Mouse (Mus musculus): ENCODE results near the gene Nmrk2. TPM values are rescaled to one million over a fixed set of nuclear protein-coding genes. Genes with fewer than 3 reads are reported as not detected.
"Not testable (repeated sequence)": the region's sequence is repeated elsewhere in the genome, so short reads cannot be mapped to it uniquely, and the experiment has no call there.

Nmrk2 gene
- total RNA-seq, 2 experiments from 2014 or later = 0.42 TPM; not detected in 1

- no peak for DNase-seq (ENCODE audit: extremely low spot score in 1 of 2, low spot score in 2 of 2)
- H3K27ac ChIP-seq = no peak overlapping the region
- TF ChIP-seq CTCF (IDR thresholded peaks at IDR 0.05) = no peak
- intact Hi-C loops (cut with DNase I) = no loop called here
- H3K4me3 ChIP-seq = no peak overlapping the region
These were observed 20.9 kb downstream of the Nmrk2 start for GRCm38 (mm10) chr10:81180946-81181345.

DNA sequence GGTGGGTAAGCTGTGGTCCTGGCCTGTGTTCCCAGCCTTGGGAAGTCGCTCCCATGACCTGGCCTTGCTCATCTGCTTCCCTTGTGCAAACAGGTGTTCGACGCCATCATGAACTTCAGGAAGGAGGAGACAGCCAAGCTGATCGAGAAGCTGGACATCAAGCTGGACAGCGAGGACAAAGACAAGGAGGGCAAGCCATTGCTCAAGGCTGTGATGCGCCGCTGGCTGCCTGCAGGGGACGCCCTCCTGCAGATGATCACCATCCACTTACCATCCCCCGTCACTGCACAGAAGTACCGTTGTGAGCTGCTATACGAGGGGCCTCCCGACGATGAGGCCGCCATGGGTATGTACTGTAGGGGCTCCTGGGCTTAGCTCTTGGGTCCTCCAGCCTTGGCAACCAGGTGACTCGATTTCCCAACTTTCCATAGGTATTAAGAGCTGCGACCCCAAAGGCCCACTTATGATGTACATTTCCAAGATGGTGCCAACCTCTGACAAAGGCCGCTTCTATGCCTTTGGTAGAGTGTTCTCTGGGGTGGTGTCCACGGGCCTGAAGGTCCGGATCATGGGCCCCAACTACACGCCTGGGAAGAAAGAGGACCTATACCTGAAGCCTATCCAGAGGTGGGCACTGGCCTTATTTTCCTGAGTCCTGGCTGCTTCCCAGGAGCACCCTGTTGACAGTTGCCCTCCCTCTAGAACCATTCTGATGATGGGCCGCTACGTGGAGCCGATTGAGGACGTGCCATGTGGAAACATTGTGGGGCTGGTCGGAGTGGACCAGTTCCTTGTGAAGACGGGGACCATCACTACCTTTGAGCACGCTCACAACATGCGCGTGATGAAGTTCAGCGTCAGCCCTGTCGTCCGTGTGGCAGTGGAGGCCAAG lies 22.2 kb downstream of the Nmrk2 start:
- no peak; the same call in 1 of the 2 replicates for TF ChIP-seq CTCF (IDR thresholded peaks at IDR 0.05)

DNA sequence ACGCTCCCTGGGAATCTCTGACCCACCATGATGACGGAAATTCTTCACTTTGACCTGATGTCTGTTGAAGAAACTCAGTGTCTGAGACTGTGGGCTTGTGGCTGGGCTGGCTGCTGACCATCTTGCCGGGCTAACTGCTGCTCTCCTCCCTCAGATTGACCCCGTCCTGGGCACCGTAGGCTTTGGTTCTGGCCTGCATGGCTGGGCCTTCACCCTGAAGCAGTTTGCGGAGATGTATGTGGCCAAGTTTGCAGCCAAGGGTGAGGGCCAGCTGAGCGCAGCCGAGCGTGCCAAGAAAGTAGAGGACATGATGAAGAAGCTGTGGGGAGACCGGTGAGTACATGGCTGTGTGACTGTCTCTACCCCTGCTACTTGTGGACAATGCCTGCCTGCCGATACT lies 22.9 kb downstream of the Nmrk2 start:
- intact Hi-C loops (cut with DNase I) = no loop called here
- no peak overlapping the region for H3K4me3 ChIP-seq
- DNase-seq (ENCODE audit: extremely low spot score in 1 of 2, low spot score in 2 of 2) = no peak
- no peak overlapping the region for H3K27ac ChIP-seq
- TF ChIP-seq CTCF (IDR thresholded peaks at IDR 0.05) = no peak

More for the DNA sequence above, 22.2 kb downstream of the Nmrk2 start:
- Histone ChIP-seq H3K4me3 (no peak overlapping the region), H3K27ac (no peak overlapping the region)
- DNase-seq (ENCODE audit: extremely low spot score in 1 of 2, low spot score in 2 of 2) = no peak
- intact Hi-C loops (cut with DNase I) = no loop called here

DNA sequence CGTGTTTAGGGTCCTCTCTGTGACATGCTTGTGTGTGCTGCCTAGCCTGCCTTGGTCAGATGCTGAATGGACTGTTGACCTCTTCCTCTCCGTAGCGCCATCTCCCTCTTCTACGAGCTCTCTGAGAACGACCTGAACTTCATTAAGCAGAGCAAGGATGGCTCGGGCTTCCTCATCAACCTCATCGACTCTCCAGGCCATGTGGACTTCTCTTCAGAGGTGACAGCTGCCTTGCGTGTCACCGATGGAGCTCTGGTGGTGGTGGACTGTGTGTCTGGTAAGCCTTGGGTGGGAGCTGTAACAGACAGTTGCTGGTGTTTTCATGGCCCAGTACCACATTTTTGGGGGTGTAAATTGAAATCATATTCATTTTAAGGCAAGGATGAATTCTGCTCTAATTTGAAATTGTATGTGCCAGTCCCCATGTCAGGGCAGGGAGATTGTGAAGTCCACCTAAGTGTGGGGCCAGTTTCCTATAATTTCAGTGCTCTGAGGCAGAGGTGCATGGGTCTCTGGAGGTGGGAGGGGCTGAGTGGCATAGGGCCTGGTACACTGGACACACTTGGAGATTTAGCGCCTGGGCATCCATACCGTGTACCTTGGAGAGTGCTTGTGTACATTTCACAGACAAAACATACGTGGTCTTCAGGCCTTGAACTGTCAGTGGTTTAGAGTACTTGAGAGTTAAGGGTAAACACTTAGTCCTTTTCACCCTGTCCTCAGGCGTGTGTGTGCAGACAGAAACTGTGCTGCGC lies 23.7 kb downstream of the Nmrk2 start:
- Histone ChIP-seq H3K27ac (no peak overlapping the region; the same call in 1 of the 2 replicates), H3K4me3 (peak overlapping the region; percentile 97)
- no peak for DNase-seq (ENCODE audit: extremely low spot score in 1 of 2, low spot score in 2 of 2)
- TF ChIP-seq CTCF (IDR thresholded peaks at IDR 0.05) = no peak
- intact Hi-C loops (cut with DNase I) = no loop called here

GRCm38 (mm10) chr10:81177491-81177925 lies 24.3 kb downstream of the Nmrk2 start:
- DNase-seq (ENCODE audit: extremely low spot score in 1 of 2, low spot score in 2 of 2) = no peak
- peak overlapping the region; percentile 91 for H3K27ac ChIP-seq
- TF ChIP-seq CTCF (IDR thresholded peaks at IDR 0.05) = no peak
- intact Hi-C loops (cut with DNase I) = no loop called here
- peak overlapping the region; percentile 97 for H3K4me3 ChIP-seq

GRCm38 (mm10) chr10:81176466-81177271 lies 25.2 kb downstream of the Nmrk2 start, which contains the start of gene Eef2:
Gene Eef2, plus strand, starts transcription at chr10:81176631.
- Histone ChIP-seq H3K4me3 (peak within 1 kb of the TSS; percentile 97), H3K27ac (peak within 1 kb of the TSS; percentile 91)
- no peak for TF ChIP-seq CTCF (IDR thresholded peaks at IDR 0.05)
- DNase-seq (ENCODE audit: extremely low spot score in 1 of 2, low spot score in 2 of 2) = peak; percentile 99
- intact Hi-C loops (cut with DNase I) = no loop called here

GRCm38 (mm10) chr10:81175936-81176465 lies 25.9 kb downstream of the Nmrk2 start:
- DNase-seq (ENCODE audit: extremely low spot score in 1 of 2, low spot score in 2 of 2) = no peak
- intact Hi-C loops (cut with DNase I) = no loop called here
- no peak for TF ChIP-seq CTCF (IDR thresholded peaks at IDR 0.05)
- Histone ChIP-seq H3K4me3 (peak overlapping the region; percentile 97), H3K27ac (peak overlapping the region; percentile 91)

DNA sequence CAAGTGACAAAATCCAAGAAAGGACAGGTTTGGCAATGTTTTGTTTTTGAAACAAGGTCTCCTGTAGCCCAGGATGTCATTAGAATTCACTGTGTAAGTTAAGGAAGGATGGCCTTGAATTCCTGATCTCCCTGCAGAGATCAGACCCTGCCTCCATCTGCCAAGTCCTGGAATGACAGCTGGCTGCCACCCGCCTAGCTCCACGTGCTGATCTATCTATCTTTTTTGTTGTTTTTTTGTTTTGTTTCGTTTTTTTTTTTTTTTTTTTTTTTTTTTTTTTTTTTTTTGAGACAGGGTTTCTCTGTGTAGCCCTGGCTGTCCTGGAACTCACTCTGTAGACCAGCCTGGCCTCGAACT lies 26.5 kb downstream of the Nmrk2 start:
- peak overlapping the region; percentile 22; the same call in 1 of the 2 replicates for H3K4me3 ChIP-seq
- DNase-seq (ENCODE audit: extremely low spot score in 1 of 2, low spot score in 2 of 2); intact Hi-C loops (cut with DNase I): not testable (repeated sequence)
- peak overlapping the region; percentile 76 for H3K27ac ChIP-seq

DNA sequence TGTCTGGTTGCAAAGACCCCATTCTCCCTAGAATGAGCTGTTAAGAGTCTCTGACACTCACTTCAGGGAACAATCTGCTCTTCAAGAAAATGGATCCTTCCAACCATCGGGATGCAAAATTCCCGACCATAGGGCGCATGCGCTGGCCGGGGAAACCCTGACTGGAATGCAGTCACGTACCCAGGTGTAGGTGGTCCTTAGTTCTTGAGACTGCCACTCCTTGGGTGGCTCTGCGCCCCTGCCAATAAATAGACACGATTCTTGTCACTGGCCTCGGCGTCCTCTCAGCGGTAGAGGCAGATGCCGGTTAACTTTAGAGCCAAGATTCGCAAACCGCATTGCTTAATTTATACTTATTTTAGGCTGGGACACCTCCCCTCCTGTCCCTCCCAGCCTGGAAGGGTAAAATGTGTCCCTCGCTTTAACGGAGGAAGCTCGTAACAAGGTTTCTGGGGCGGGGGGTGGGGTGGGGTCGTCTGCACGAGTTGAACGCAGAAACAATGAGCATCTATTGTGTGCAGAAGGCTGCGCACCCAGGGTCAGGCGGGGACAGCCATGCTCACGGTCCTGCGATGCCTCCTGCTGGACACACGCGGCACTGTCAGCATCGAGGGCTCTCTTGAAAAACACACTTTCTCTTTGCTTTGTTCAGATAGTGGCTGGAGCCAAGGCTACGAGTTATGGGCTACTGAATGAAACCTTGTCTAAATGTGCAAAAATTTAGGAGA lies 27.1 kb downstream of the Nmrk2 start:
- Histone ChIP-seq H3K4me3 (peak overlapping the region; percentile 22), H3K27ac (peak overlapping the region; percentile 76)
- peak; percentile 96 for TF ChIP-seq CTCF (IDR thresholded peaks at IDR 0.05)
- peak; percentile 84 to 88 for DNase-seq (ENCODE audit: extremely low spot score in 1 of 2, low spot score in 2 of 2)
- intact Hi-C loops (cut with DNase I) = no loop called here

DNA sequence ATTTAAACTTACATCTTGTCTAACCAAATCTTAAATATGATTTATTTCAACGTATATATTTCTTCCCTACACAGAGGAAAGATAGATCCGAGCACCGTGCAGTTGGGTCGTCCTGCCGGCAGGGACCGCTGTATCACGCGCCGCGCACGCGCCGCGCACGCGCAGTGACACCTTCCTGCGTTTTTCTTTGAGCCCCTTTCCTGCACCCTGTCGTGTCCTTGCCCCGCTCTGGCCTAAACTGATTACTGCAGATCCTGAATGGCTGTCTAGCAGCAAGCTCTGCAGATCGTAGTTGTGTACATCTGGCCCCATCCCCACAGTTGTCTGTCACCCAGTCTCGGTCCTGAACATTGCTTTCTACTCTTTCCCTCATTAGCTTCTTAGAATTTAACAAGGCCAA lies 28.7 kb downstream of the Nmrk2 start:
- H3K27ac ChIP-seq = peak overlapping the region; percentile 94
- peak; percentile 98 for TF ChIP-seq CTCF (IDR thresholded peaks at IDR 0.05)
- peak overlapping the region; percentile 20 for H3K4me3 ChIP-seq
- intact Hi-C loops (cut with DNase I) = no loop called here
- peak; percentile 84 to 85 for DNase-seq (ENCODE audit: extremely low spot score in 1 of 2, low spot score in 2 of 2)

GRCm38 (mm10) chr10:81169411-81169900 lies 32.4 kb downstream of the Nmrk2 start:
- not testable (repeated sequence) for H3K4me3 ChIP-seq; DNase-seq (ENCODE audit: extremely low spot score in 1 of 2, low spot score in 2 of 2)
- H3K27ac ChIP-seq = peak overlapping the region; percentile 44; the same call in 1 of the 2 replicates
- intact Hi-C loops (cut with DNase I) = loop anchor here (2.0 to 5.0 kb wide), 2 partner anchors 33 to 242 kb away; no protein-coding TSS in a partner anchor

All from left cerebral cortex, adult 2 months (tissue).